Mouse (Mus musculus) liver, adult 2 months (tissue): ENCODE data around the gene Rps6kb2. TPM values are rescaled to one million over a fixed set of nuclear protein-coding genes. Genes with fewer than 3 reads are reported as not detected.
"Not testable (repeated sequence)": the region's sequence is repeated elsewhere in the genome, so short reads cannot be mapped to it uniquely, and the experiment has no call there.

ENCODE experiments used
- DNase-seq: peaks from one replicate; pipeline ENCODE4 v3.0.0-alpha.2; 2011; ENCODE audit warnings: low read depth, low spot score; ENCODE audit errors: extremely low read depth
- H3K27ac ChIP-seq: fragments of 200-500 bp; replicated peaks from 2 replicates; pipeline ENCODE4 v1.5.1; 2012; ENCODE audit warnings: low read depth, mild to moderate bottlenecking, control low read depth, inconsistent platforms, low read length; ENCODE audit not compliant: insufficient read depth
- H3K27me3 ChIP-seq: fragments of 200-500 bp; 2 replicates; pipeline ENCODE4 v1.6.1; 2012; ENCODE audit warnings: mild to moderate bottlenecking, moderate library complexity, low read length, inconsistent platforms; ENCODE audit not compliant: control insufficient read depth, insufficient read depth
- H3K36me3 ChIP-seq: fragments of 200-500 bp; 2 replicates; pipeline ENCODE4 v1.6.1; 2012; ENCODE audit warnings: low read length, inconsistent platforms; ENCODE audit not compliant: control insufficient read depth, insufficient read depth
- H3K4me1 ChIP-seq: fragments of 200-500 bp; 2 replicates; pipeline ENCODE4 v1.6.1; 2011; ENCODE audit warnings: low read length; ENCODE audit not compliant: control insufficient read depth, insufficient read depth
- H3K4me3 ChIP-seq: fragments of 200-500 bp; 2 replicates; pipeline ENCODE4 v1.5.1; 2011; ENCODE audit warnings: low read depth, mild to moderate bottlenecking, control low read depth, low read length, moderate library complexity; ENCODE audit not compliant: insufficient read depth
- H3K79me2 ChIP-seq: fragments of 200-500 bp; 2 replicates; pipeline ENCODE4 v1.6.1; 2012; ENCODE audit warnings: inconsistent platforms, mild to moderate bottlenecking, low read length, moderate library complexity; ENCODE audit not compliant: control insufficient read depth, insufficient read depth
- H3K9ac ChIP-seq: fragments of 200-500 bp; 2 replicates; pipeline ENCODE4 v1.6.1; 2012; ENCODE audit warnings: low read depth, mild to moderate bottlenecking, control low read depth, inconsistent platforms, low read length
- CTCF ChIP-seq: fragments of 200-500 bp; IDR thresholded peaks from 2 replicates; pipeline ENCODE4 v1.5.1; 2011; ENCODE audit warnings: low read depth, low read length, control low read depth
- POLR2A ChIP-seq: fragments of 200-500 bp; IDR thresholded peaks from 2 replicates; pipeline ENCODE4 v1.6.1; 2011; ENCODE audit warnings: low read length, control low read depth; ENCODE audit not compliant: insufficient read depth; ENCODE audit errors: extremely low read depth
- WGBS: fragments of 180-500 bp; shearing (Covaris S2); methylation state at CpG from one replicate; pipeline ENCODE4 v1.1.7; 2018; 5-methylcytosine and 5-hydroxymethylcytosine counted together
- polyA plus RNA-seq: library from polyadenylated mRNA; depleted of rRNA; stranded (reverse); fragments of >200 nt; gene quantifications from 2 replicates; pipeline ENCODE4 v1.2.3, GENCODE M21; 2012
- total RNA-seq: library from RNA; depleted of rRNA; stranded (reverse); fragments of >200 nt; gene quantifications from 2 replicates; pipeline ENCODE4 v1.2.3, GENCODE M21; 2014

Rps6kb2 gene
- total and polyA plus RNA-seq, 2 experiments: 7.2 to 31.6 TPM

GRCm38 (mm10) chr19:4137913-4138312 lies 25.2 kb downstream of the Rps6kb2 start:
- no peak overlapping the region for H3K27ac ChIP-seq
- no peak for TF ChIP-seq POLR2A
- no peak for TF ChIP-seq CTCF
- WGBS: 92% methylated on average over 5 of the region's 5 CpGs

DNA sequence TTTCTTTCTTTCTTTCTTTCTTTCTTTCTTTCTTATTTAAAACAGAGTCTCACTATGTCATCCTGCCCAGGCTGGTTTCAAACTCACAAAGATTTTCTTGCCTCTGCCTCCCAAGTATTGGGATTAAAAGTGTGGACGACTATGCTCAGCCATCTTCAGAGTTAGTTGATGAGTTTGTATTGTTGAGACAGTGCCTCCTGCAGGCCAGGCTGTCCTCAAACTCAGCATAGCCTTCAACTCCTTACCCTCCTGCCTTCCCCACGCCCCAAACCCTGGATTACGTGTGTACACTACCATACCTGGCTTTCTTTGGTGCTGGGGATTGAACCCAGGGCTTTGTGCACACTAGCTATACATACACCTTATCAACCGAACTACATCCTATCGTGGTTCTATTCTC lies 26.7 kb downstream of the Rps6kb2 start:
- H3K4me3 ChIP-seq: no peak overlapping the region
- no peak overlapping the region for H3K27ac ChIP-seq
- H3K79me2 ChIP-seq: no peaks in the 10 kb centered on the region
- H3K9ac ChIP-seq: no peak overlapping the region
- WGBS: 93% methylated on average over 5 of the region's 5 CpGs
- DNase-seq: no peak
- no peaks in the 10 kb centered on the region for H3K27me3 ChIP-seq
- H3K36me3 ChIP-seq: no peaks in the 10 kb centered on the region; the same call in 1 of the 2 replicates
- TF ChIP-seq CTCF (no peak), POLR2A (no peak)
- peaks cover 9% of the 10 kb centered on the region for H3K4me1 ChIP-seq

More at GRCm38 (mm10) chr19:4137913-4138312, 25.2 kb downstream of the Rps6kb2 start:
- no peak for DNase-seq
- H3K4me1 ChIP-seq: peaks cover 8% of the 10 kb centered on the region
- H3K36me3 ChIP-seq: no peaks in the 10 kb centered on the region
- H3K79me2 ChIP-seq: no peaks in the 10 kb centered on the region
- H3K4me3 ChIP-seq: no peak overlapping the region
- no peaks in the 10 kb centered on the region for H3K27me3 ChIP-seq
- H3K9ac ChIP-seq: no peak overlapping the region

GRCm38 (mm10) chr19:4135963-4136345 lies 27.2 kb downstream of the Rps6kb2 start:
- not testable (repeated sequence) for DNase-seq, H3K36me3 ChIP-seq, H3K27me3 ChIP-seq, H3K79me2 ChIP-seq, H3K9ac ChIP-seq, H3K4me1 ChIP-seq, H3K4me3 ChIP-seq
- H3K27ac ChIP-seq: peak overlapping the region; percentile 47
- peak; percentile 37; the same call in 1 of the 2 replicates for TF ChIP-seq CTCF
- WGBS: 25% methylated on average over 8 of the region's 8 CpGs

GRCm38 (mm10) chr19:4135229-4135962 lies 27.8 kb downstream of the Rps6kb2 start:
- not testable (repeated sequence) for H3K79me2 ChIP-seq, H3K9ac ChIP-seq, H3K4me3 ChIP-seq, H3K36me3 ChIP-seq, H3K4me1 ChIP-seq, H3K27me3 ChIP-seq
- WGBS: 68% methylated on average over 6 of the region's 6 CpGs
- peak; percentile 71 for DNase-seq
- H3K27ac ChIP-seq: peak overlapping the region; percentile 79

DNA sequence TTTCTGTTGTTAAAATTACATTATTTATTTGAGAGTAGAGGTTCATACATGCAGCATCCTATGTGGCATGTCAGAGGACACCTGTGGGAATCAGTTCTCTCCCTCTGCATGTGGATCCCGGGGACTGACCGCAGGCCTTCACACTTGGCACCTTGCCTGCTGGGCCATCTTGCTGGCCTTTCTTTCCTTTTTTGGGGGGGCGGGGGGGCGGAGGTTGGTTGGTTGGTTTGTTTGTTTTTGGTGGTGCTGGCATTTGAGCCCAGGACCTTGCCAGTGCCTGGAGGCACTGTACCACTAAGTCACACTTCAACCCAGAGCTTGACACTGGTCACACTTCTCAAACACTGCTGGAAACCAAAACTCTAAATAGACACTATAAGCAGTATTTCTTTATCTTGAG lies 28.8 kb downstream of the Rps6kb2 start:
- DNase-seq: peak; percentile 60
- H3K4me1 ChIP-seq: peaks cover 9% of the 10 kb centered on the region
- H3K27ac ChIP-seq: peak overlapping the region; percentile 79
- no peaks in the 10 kb centered on the region; the same call in 1 of the 2 replicates for H3K36me3 ChIP-seq
- 28% methylated on average over 4 of the region's 4 CpGs for WGBS
- no peaks in the 10 kb centered on the region for H3K27me3 ChIP-seq
- TF ChIP-seq POLR2A: no peak
- no peak for TF ChIP-seq CTCF
- H3K4me3 ChIP-seq: no peak overlapping the region
- no peak overlapping the region for H3K9ac ChIP-seq
- H3K79me2 ChIP-seq: no peaks in the 10 kb centered on the region

GRCm38 (mm10) chr19:4131768-4132167 lies 31.4 kb downstream of the Rps6kb2 start:
- TF ChIP-seq CTCF (no peak), POLR2A (no peak)
- H3K4me1 ChIP-seq: peaks cover 10% of the 10 kb centered on the region
- H3K79me2 ChIP-seq: no peaks in the 10 kb centered on the region
- no peak overlapping the region for H3K27ac ChIP-seq
- 95% methylated on average over 2 of the region's 2 CpGs for WGBS
- H3K9ac ChIP-seq: no peak overlapping the region
- no peak overlapping the region for H3K4me3 ChIP-seq
- H3K36me3 ChIP-seq: no peaks in the 10 kb centered on the region; the same call in 1 of the 2 replicates
- no peaks in the 10 kb centered on the region for H3K27me3 ChIP-seq
- no peak for DNase-seq
